Mouse (Mus musculus): ENCODE results near the gene Ranbp9.

- TF ChIP-seq POLR2A (IDR thresholded peaks at IDR 0.05; ENCODE audit: low read depth, low read length) (no peak), CTCF (IDR thresholded peaks at IDR 0.05; ENCODE audit: borderline replicate concordance, insufficient read depth, low read length) (no peak)
These were observed 42.9 kb upstream of the Ranbp9 start for GRCm38 (mm10) chr13:43523906-43524480.

All from embryonic fibroblast, embryonic 13.5 days (primary cell).